Mouse (Mus musculus): ENCODE data around the gene Ptprf. TPM values are rescaled to one million over a fixed set of nuclear protein-coding genes. Genes with fewer than 3 reads are reported as not detected.

The Ptprf gene
- polyA plus RNA-seq, 1 experiment: 194 TPM

DNA sequence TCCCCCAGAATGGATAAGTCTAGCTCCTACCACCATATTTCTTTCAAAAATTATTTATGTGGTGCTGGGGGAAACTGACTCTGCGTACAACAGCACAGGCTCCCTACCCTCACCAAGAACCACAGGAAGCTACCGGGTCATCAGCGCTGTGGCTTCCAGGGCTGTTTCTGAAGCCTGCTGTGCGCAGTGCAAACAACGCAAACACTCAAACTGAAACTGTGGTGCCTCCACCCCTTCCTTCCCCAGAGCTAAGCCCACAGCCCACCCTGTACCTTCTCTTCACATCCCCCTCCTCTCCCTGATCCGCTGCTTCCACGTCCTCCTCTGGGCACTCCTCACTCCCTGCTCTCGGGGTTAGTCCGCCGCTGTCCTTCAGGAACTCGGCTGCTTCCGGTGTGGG is 129.1 kb downstream of the Ptprf start:
- Histone ChIP-seq H3K4me3 (ENCODE audit: low read depth, low read length) (no peak overlapping the region), H3K27ac (ENCODE audit: insufficient read depth, low read length) (no peak overlapping the region), H3K36me3 (ENCODE audit: control insufficient read depth, insufficient read depth, low read length, poor library complexity, severe bottlenecking) (peaks cover 42% of the 10 kb centered on the region), H3K27me3 (ENCODE audit: control insufficient read depth, insufficient read depth, low read length, poor library complexity, severe bottlenecking) (no peaks in the 10 kb centered on the region), H3K9me3 (replicated peaks; ENCODE audit: control insufficient read depth, insufficient read depth, low read length, poor library complexity, severe bottlenecking) (no peaks in the 10 kb centered on the region), H3K4me1 (ENCODE audit: control insufficient read depth, insufficient read depth, low read length) (no peaks in the 10 kb centered on the region), H3K9ac (ENCODE audit: low read depth, poor library complexity, severe bottlenecking) (no peak overlapping the region)
- TF ChIP-seq CTCF (IDR thresholded peaks at IDR 0.05; ENCODE audit: low read depth, low read length) (no peak), EP300 (IDR thresholded peaks at IDR 0.05; ENCODE audit: insufficient read depth, low read depth, low read length) (no peak), POLR2A (IDR thresholded peaks at IDR 0.05; ENCODE audit: insufficient read depth, low read length) (no peak)

Other genes starting within 250 kb of the Ptprf start
- 13.9 and 16.9 TPM in 2 replicates for gene St3gal3, start 156.5 kb downstream of the Ptprf start, polyA plus RNA-seq (2011; ENCODE audit: insufficient read depth, insufficient read length, low read depth, missing spikeins)
- 37.2 and 41.8 TPM in 2 replicates for gene Kdm4a, start 111.4 kb downstream of the Ptprf start, polyA plus RNA-seq (2011; ENCODE audit: insufficient read depth, insufficient read length, low read depth, missing spikeins)
- 16.0 and 17.2 TPM in 2 replicates for gene Szt2, start 117.9 kb upstream of the Ptprf start, polyA plus RNA-seq (2011; ENCODE audit: insufficient read depth, insufficient read length, low read depth, missing spikeins)
- 76.1 and 87.3 TPM in 2 replicates for gene Med8, start 117.9 kb upstream of the Ptprf start, polyA plus RNA-seq (2011; ENCODE audit: insufficient read depth, insufficient read length, low read depth, missing spikeins)
- 53.5 and 63.2 TPM in 2 replicates for gene Elovl1, start 136.7 kb upstream of the Ptprf start, polyA plus RNA-seq (2011; ENCODE audit: insufficient read depth, insufficient read length, low read depth, missing spikeins)
- 216 and 224 TPM in 2 replicates for gene Cdc20, start 145.9 kb upstream of the Ptprf start, polyA plus RNA-seq (2011; ENCODE audit: insufficient read depth, insufficient read length, low read depth, missing spikeins)
- not detected in 2 replicates for gene Mpl, start 166.1 kb upstream of the Ptprf start, polyA plus RNA-seq (2011; ENCODE audit: insufficient read depth, insufficient read length, low read depth, missing spikeins)
- gene Tie1, start 198.7 kb upstream of the Ptprf start, polyA plus RNA-seq (2011; ENCODE audit: insufficient read depth, insufficient read length, low read depth, missing spikeins): 0.19 and 0.26 TPM in 2 replicates
- 19.5 and 20.0 TPM in 2 replicates for gene 2610528J11Rik, start 235.6 kb upstream of the Ptprf start, polyA plus RNA-seq (2011; ENCODE audit: insufficient read depth, insufficient read length, low read depth, missing spikeins)

Measured in ES-Bruce4 (cell line).